Mouse (Mus musculus) frontal cortex, postnatal 14 days (tissue): ENCODE measurements around the gene Gm13694.
"Not testable (repeated sequence)": the region's sequence is repeated elsewhere in the genome, so short reads cannot be mapped to it uniquely, and the experiment has no call there.

Experiments
- DNase-seq, 2 experiments: peaks; one replicate each; pipeline ENCODE4 v3.0.0; 2022; ENCODE audit warnings: low spot score in 2 of 2

Gene Gm13694

DNA sequence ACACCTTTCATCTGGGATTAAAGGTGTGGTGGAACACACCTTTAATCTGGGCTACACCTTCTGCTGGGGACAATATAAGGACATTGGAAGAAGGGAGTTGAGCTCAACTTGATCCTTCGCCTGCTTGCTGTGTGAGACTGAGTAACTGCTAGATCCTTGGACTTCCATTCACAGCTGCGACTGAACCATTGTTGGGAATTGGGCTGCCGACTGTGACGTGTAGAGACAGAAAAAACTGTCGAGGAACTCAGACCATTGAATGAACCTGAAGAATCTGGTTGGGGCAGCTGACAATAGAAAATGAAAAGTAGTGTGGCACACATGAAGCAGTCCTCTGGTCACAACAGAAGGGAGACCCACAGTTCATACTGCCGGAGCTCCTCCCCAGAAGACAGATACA, at the start of gene Gm13694:
Gm13694 (plus strand) TSS at position 301 of the 400 bp plus-strand sequence.
- DNase-seq: not testable (repeated sequence)

DNA sequence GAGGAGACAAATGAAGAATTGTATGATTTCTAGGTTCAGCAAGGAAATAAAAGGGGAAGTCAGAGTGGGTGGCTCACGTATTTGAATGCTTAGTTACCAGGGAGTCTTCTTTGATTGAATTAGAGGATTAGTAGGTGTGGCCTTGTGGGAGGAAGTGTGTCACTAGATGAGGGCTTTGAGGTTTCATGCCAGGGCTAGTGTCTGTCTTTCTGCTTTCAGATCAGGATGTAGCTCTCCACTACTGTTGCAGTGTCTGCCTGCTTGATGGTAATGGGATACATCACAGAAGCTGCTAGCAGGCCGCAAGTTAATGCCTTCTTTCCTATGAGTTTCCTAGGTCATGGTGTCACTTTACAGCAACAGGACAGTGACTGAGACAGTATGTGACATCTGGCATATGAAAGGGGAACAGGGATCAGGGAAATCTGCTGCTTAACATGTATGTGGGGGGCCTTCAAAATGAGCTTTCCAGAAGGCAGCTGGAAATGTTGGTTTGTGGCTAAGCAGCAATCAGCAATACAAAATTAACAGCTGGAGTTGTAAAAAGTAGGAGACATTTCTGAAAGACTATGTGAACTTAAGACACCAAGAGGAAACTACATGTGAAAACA, 49.1 kb upstream of the Gm13694 start:
- DNase-seq: no peak

DNA sequence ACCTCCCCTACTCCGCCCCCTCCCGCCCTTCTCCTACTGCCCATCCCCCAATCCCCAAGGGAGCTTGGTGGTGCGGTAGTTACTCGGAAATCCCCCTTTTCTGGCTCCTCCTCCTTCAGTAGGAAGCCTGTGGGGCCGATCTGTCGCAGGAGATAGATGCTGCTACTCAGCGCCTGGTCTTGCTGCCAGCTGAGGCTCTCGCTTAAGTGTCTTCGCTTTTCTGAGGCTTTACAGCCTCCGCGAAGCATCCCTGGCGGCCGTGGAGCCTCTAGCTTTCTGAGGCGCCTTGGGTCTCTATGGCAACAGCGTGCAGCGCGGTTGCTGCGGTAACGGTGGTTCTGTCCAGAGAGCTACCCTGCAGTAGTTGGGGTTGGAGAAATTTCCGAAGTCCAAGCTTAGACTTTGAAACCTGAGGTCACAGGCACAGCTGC, 37.8 kb upstream of the Gm13694 start, which contains the start of gene Zswim2:
Zswim2 (minus strand) TSS at position 298 of the 431 bp plus-strand sequence.
- DNase-seq: peak; percentile 78 to 83

DNA sequence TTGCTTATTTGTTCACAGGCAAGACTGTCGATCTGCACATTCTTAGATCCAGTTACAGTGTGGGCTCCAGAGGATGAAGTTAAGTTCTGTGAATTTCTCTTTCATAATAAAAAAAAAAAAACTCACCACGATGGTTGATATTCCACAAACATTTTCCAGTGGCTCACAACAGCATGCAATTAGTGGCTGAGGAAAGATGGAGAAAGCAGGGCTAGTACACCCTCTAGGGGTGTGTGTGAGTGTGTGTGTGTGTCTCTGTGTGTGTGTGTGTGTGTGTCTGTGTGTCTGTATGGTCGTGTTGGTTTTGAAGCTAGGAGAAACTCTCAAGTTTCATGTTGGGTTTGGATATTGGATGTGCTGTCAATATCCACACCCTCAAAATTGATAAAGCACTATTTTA, 37.4 kb upstream of the Gm13694 start:
- no peak for DNase-seq

DNA sequence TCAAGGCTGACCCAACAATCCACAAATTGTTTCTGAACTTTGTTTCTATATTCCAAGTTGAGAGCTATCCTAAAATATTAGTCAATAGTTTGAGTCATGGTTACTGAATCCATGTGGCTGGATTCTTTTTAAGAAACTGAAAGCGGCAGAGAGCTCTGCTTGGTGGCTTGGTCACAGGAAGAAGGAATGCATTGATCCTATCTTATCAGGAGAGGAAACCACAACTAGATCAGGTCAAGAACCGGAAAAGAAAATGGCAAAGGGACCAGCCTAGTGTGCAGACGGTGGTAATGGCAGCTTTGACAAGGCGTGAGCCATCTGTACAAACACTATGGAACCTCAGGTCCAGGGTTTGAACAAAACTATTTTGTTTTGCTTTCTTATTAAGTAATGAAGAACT, 36.9 kb upstream of the Gm13694 start:
- no peak for DNase-seq

DNA sequence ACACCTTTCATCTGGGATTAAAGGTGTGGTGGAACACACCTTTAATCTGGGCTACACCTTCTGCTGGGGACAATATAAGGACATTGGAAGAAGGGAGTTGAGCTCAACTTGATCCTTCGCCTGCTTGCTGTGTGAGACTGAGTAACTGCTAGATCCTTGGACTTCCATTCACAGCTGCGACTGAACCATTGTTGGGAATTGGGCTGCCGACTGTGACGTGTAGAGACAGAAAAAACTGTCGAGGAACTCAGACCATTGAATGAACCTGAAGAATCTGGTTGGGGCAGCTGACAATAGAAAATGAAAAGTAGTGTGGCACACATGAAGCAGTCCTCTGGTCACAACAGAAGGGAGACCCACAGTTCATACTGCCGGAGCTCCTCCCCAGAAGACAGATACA, 23.3 kb upstream of the Gm13694 start, which contains the start of gene Gm13698:
Gm13698 (plus strand) TSS at position 301 of the 400 bp plus-strand sequence.
- not testable (repeated sequence) for DNase-seq

DNA sequence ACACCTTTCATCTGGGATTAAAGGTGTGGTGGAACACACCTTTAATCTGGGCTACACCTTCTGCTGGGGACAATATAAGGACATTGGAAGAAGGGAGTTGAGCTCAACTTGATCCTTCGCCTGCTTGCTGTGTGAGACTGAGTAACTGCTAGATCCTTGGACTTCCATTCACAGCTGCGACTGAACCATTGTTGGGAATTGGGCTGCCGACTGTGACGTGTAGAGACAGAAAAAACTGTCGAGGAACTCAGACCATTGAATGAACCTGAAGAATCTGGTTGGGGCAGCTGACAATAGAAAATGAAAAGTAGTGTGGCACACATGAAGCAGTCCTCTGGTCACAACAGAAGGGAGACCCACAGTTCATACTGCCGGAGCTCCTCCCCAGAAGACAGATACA, 17.5 kb upstream of the Gm13694 start, which contains the start of gene Gm13693:
Gm13693 (plus strand) TSS at position 301 of the 400 bp plus-strand sequence.
- not testable (repeated sequence) for DNase-seq

DNA sequence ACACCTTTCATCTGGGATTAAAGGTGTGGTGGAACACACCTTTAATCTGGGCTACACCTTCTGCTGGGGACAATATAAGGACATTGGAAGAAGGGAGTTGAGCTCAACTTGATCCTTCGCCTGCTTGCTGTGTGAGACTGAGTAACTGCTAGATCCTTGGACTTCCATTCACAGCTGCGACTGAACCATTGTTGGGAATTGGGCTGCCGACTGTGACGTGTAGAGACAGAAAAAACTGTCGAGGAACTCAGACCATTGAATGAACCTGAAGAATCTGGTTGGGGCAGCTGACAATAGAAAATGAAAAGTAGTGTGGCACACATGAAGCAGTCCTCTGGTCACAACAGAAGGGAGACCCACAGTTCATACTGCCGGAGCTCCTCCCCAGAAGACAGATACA, 11.7 kb upstream of the Gm13694 start, which contains the start of gene Gm13695:
Gm13695 (plus strand) TSS at position 301 of the 400 bp plus-strand sequence.
- DNase-seq: not testable (repeated sequence)

DNA sequence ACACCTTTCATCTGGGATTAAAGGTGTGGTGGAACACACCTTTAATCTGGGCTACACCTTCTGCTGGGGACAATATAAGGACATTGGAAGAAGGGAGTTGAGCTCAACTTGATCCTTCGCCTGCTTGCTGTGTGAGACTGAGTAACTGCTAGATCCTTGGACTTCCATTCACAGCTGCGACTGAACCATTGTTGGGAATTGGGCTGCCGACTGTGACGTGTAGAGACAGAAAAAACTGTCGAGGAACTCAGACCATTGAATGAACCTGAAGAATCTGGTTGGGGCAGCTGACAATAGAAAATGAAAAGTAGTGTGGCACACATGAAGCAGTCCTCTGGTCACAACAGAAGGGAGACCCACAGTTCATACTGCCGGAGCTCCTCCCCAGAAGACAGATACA, 5.9 kb upstream of the Gm13694 start, which contains the start of gene Gm13696:
Gm13696 (plus strand) TSS at position 301 of the 400 bp plus-strand sequence.
- DNase-seq: not testable (repeated sequence)

DNA sequence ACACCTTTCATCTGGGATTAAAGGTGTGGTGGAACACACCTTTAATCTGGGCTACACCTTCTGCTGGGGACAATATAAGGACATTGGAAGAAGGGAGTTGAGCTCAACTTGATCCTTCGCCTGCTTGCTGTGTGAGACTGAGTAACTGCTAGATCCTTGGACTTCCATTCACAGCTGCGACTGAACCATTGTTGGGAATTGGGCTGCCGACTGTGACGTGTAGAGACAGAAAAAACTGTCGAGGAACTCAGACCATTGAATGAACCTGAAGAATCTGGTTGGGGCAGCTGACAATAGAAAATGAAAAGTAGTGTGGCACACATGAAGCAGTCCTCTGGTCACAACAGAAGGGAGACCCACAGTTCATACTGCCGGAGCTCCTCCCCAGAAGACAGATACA, 5.7 kb downstream of the Gm13694 start, which contains the start of gene Gm13697:
Gm13697 (plus strand) TSS at position 301 of the 400 bp plus-strand sequence.
- not testable (repeated sequence) for DNase-seq

DNA sequence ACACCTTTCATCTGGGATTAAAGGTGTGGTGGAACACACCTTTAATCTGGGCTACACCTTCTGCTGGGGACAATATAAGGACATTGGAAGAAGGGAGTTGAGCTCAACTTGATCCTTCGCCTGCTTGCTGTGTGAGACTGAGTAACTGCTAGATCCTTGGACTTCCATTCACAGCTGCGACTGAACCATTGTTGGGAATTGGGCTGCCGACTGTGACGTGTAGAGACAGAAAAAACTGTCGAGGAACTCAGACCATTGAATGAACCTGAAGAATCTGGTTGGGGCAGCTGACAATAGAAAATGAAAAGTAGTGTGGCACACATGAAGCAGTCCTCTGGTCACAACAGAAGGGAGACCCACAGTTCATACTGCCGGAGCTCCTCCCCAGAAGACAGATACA, 11.5 kb downstream of the Gm13694 start, which contains the start of gene Gm13691:
Gm13691 (plus strand) TSS at position 301 of the 400 bp plus-strand sequence.
- DNase-seq: not testable (repeated sequence)

DNA sequence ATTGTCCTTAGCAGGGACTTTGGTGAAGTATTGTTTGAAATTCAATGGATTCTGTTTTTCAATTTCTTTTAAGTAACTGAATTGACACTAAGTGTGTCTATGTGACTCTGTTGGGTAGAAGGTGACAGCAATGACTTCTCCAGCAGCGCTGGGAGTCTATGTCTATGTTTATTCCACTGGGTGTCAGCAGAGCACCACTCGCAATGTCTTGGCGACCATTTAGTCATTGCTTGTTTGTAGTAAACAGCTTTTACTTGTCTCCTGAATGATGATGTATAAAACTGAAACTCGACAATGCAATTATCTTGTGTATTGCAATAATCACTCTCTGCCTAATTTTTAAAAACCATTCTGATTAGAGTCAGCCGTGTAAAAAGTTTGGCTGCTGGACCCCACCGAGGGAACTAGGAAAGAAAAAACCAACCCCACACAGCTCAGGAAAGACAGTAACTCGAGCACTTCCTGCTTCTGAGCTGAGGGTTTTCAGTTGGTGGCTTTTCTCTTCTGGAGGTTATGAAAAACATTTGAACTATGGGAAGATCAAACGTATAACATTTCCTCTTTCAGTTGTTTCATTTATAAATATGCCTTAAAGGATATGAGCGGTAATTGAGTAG, 15.0 kb downstream of the Gm13694 start:
- DNase-seq: not testable (repeated sequence)

DNA sequence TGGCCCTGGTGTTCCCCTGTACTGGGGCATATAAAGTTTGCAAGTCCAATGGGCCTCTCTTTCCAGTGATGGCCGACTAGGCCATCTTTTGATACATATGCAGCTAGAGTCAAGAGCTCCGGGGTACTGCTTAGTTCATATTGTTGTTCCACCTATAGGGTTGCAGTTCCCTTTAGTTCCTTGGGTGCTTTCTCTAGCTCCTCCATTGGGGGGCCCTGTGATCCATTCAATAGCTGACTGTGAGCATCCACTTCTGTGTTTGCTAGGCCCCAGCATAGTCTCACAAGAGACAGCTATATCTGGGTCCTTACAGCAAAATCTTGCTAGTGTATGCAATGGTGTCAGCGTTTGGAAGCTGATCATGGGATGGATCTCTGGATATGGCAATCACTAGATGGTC, 15.8 kb downstream of the Gm13694 start:
- DNase-seq: not testable (repeated sequence)

DNA sequence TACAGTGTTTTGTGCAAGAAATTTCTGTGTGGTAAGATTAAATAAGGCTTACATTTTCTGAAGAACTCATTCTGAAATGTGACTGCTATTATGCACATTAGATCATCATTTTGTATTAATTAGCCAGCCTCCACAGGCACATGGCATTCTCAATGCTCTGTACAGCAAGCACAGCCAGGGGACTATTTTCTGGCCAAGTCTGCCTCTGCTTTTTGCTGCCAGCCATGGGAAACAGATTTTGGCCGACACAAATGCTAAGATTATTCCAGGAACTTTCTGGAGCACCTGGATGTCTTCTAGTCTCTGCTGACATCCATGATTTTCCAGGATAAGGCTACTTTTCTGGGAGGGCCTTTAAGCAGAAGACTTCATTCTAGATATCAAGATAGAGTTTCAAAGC, 30.2 kb downstream of the Gm13694 start:
- no peak for DNase-seq

DNA sequence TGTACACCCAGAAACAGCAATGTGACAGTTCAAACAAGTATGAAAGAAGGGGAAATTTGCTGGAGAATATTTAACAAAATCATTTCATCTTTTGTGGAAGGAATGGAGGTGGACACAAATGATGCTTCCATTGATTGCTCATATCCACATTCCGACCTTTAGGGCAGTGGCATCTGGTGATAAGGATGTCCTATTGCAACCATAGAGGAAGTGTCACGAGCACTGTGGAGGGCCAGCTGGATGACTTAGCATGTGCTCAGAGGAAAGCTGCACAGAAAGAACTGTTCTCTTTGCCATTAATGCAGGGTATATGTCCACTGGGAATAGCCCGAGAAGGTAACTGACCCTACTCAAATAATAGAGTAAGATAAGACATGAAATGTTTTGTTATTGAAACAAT, 31.1 kb downstream of the Gm13694 start:
- DNase-seq: no peak

DNA sequence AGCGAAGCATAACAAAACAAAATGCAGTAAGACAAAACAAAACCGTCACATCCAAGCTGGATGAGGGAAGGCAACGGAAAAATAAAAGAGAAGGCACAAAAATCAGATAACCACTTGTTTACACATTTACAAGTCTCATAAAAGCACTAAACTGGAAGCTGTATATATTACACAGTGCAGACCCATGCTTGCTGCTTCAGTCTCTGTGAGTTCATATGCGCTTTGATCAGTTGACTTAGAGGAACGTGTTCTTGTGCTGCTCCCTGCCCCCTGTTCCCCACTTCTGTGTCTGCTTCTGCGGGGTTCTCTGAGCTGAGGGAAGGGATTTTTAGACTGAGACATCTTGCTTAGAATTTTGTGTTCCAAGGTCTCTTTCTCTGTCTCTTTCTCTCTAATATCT, 35.8 kb downstream of the Gm13694 start:
- DNase-seq: no peak

DNA sequence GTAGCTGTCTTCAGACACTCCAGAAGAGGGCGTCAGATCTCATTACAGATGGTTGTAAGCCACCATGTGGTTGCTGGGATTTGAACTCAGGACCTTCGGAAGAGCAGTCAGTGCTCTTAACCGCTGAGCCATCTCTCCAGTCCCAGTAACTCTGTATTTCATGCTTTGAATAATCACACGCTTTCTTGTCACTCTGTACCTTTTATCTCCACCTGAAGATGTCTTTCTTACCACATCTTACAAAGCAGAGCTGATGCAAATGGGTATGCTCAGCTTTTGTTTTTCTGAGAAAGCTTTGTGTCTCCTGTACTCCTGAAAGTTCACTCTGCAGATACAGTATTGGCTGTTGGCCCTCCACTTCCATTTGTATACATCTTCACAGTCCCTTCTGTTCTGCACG, 37.6 kb downstream of the Gm13694 start:
- DNase-seq: not testable (repeated sequence)

DNA sequence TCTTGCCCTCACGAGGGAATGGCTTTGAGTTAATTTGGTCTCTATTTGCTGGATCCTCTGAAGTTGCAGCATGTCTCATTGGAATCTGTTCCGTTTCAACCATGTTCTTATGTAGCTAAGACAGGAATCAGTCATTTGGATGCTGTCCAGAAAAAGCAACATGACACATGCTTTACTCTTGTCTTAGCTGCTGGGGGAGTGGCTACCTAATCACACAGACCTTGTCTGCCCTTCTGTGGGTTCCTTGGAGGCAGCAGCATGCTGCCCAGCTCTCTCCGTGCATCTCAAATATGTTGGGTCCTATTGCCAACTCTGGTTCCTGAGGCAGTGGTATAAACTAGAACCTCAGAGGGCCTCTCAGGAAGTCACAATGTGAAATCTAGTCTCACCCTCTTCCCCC, 39.6 kb downstream of the Gm13694 start:
- no peak for DNase-seq

DNA sequence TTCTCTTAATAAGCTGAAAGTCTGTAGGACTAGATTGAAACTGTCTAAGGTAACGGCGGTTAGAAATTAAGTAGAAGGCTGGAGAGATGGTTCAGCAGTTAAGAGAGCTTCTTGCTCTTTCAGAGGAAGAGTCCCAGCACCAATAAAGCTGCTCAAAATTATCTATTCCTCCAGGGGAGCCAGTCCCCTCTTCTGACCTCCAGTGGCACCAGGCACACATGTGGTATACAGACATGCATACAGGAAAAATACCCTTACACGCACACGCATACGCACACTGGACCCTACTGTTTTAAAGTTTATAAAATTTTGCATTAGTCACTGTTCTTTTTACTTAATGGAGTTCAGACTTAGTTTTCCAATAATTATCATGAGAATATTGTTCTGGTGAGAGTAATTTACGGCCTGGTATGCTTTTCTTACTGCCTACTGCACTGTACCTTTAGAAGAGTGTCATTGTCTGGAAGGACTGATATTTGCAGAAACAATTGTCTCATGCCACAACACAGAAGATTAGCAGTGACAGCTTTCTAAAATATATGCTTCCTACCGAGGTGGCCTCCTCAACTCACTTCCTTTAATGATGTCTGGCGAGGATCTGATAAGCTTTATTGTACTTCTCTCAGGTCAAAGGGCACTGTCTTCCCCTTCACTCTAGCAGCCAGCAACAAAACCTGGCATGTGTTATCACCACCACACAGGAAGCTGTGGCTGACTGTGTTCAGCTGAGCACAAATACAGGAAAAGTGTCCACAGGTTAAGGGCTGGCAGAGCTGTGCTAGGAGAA, 41.0 kb downstream of the Gm13694 start:
- no peak for DNase-seq

DNA sequence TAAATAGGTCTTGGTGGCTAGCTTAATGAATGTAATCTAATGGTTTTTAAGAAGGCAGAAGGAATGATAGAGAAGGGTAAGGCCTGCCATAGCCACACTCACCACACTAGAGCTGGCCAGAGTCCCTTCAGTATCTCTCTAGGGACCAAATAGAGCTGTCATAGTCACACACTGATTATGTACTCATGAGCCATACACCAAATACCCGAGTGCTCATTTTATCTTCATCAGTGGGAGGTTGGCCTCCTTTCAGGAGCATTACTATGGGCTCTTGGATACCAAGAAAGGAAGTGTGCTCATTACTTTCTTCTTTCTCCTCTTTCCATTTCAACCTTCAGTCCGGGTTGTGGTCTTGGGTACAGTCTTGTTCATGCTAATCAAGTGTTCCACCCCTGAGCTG, 43.2 kb downstream of the Gm13694 start:
- DNase-seq: no peak

DNA sequence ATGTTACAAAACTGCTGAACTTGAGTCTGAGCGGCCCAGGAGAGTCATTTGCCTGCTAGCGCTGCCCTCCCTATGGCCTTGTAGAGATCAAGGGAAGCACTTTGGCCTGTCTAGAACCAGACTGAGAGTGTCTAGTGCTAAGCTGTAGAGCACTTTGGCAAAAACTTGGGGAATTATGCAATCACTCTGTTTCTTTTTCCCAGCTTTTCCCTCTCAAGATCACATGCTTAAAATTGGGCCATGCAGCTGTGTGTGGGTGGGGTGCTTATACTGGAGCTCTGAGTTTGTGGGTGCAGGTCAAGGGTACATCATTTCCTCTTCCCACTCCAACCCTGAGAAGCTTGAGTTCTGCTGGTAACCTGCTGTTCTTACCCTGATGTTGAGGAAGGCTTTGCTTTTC, 44.2 kb downstream of the Gm13694 start:
- DNase-seq: no peak

DNA sequence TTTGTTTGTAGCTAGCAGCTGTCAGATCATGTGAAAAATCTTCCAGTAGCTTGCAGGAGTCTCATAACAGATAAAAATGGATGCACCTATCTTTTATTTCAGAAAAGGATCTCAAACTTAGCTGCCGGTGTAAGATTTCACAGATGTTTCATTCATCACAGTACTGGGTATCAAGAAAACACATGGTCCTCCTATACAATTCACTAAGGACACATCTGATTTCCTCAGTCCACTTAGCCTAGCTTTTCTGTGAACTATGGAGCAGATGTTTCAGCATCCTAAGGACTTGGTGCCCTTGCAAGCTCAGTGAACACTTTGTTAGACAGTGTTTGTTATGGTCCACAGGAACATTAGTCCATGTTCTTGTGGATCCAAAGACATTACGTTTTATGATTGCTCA, 44.6 kb downstream of the Gm13694 start:
- no peak for DNase-seq
